Mouse (Mus musculus): Measurements from ENCODE around the gene Rims3.

DNA sequence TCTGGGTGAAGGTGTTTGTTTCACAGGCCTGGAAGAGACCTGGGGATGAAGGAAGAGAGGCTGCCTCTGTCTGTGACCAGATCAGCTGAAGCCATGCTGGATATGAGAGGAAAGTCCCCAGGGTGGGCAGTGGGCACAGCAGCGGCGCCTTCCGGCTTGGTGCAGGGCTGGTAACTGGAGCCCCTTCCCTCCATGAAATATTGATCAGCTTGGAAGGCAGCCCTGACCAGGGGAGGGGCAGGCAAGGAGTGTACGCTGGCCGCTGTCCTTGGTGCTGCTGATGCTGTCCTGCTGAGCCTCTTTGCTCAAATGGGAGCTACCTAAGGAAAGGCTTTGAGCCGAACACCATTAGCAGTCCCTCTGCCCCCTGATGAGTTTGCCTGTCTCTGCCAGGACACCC lies 11.6 kb downstream of the Rims3 start:
- TF ChIP-seq CTCF (IDR thresholded peaks at IDR 0.05) (no peak), EP300 (IDR thresholded peaks at IDR 0.05) (no peak)

Data from lung, postnatal 0 days (tissue).